Mouse (Mus musculus): Measurements from ENCODE around the gene Gp9. TPM values are rescaled to one million over a fixed set of nuclear protein-coding genes. Genes with fewer than 3 reads are reported as not detected.

Gp9 gene
- polyA plus RNA-seq, 2 experiments, result 1.4 to 2.0 TPM

GRCm38 (mm10) chr6:87774466-87774865, 3.4 kb upstream of the Gp9 start:
- ATAC-seq (ENCODE audit: low FRiP score, low read depth) (no peak), DNase-seq (ENCODE audit: low spot score) (no peak)
- no peaks in the 10 kb centered on the region for H3K36me3 ChIP-seq (ENCODE audit: control insufficient read depth, insufficient read depth, low read length)
- 21% methylated on average over 1 of the region's 1 CpGs for WGBS
- TF ChIP-seq POLR2A (IDR thresholded peaks at IDR 0.05; ENCODE audit: borderline replicate concordance, extremely low read depth, insufficient read depth, insufficient read length), result no peak
- no peak overlapping the region for H3K27ac ChIP-seq (replicated peaks; ENCODE audit: low read depth, low read length)
- H3K4me3 ChIP-seq (replicated peaks; ENCODE audit: low read length), result no peak overlapping the region
- no peaks in the 10 kb centered on the region; the same call in 1 of the 2 replicates for H3K4me1 ChIP-seq (ENCODE audit: control insufficient read depth, insufficient read depth, low read length)
- H3K27me3 ChIP-seq (ENCODE audit: control insufficient read depth, insufficient read depth, low read length), result no peaks in the 10 kb centered on the region
- no peak overlapping the region for H3K4me2 ChIP-seq (replicated peaks; ENCODE audit: low read depth, low read length, severe bottlenecking)
- H3K9ac ChIP-seq (ENCODE audit: low read depth, low read length, severe bottlenecking), result no peak overlapping the region
- H3K9me3 ChIP-seq (ENCODE audit: control insufficient read depth, low read length), result no peaks in the 10 kb centered on the region

DNA sequence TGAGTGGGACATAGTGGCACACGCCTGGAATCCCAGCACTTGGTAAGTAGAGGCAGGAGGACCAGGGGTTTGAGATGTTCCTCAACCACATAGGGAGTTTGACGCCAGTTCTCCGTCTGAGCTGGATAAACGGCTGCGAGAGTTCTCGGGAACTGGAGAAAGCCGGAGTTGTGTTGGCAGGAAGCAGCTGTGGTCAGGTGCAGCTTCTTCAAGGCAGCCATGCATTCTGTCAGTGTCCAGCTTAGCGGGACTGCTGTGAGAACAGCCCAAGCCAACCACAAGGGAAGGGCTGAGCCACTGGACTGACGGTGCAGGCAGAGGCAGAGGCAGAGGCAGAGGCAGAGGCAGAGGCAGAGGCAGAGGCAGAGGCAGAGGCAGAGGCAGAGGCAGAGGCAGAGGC, 3.0 kb upstream of the Gp9 start:
- TF ChIP-seq POLR2A (IDR thresholded peaks at IDR 0.05; ENCODE audit: borderline replicate concordance, extremely low read depth, insufficient read depth, insufficient read length), result no peak
- no peak overlapping the region for H3K9ac ChIP-seq (ENCODE audit: low read depth, low read length, severe bottlenecking)
- H3K9me3 ChIP-seq (ENCODE audit: control insufficient read depth, low read length), result no peaks in the 10 kb centered on the region
- ATAC-seq (ENCODE audit: low FRiP score, low read depth), result no peak
- H3K4me1 ChIP-seq (ENCODE audit: control insufficient read depth, insufficient read depth, low read length), result no peaks in the 10 kb centered on the region; the same call in 1 of the 2 replicates
- no peak overlapping the region for H3K4me3 ChIP-seq (replicated peaks; ENCODE audit: low read length)
- no peak overlapping the region for H3K27ac ChIP-seq (replicated peaks; ENCODE audit: low read depth, low read length)
- no peak overlapping the region for H3K4me2 ChIP-seq (replicated peaks; ENCODE audit: low read depth, low read length, severe bottlenecking)
- no peaks in the 10 kb centered on the region for H3K36me3 ChIP-seq (ENCODE audit: control insufficient read depth, insufficient read depth, low read length)
- DNase-seq (ENCODE audit: low spot score), result no peak
- H3K27me3 ChIP-seq (ENCODE audit: control insufficient read depth, insufficient read depth, low read length), result no peaks in the 10 kb centered on the region
- 81% methylated on average over 9 of the region's 9 CpGs for WGBS

DNA sequence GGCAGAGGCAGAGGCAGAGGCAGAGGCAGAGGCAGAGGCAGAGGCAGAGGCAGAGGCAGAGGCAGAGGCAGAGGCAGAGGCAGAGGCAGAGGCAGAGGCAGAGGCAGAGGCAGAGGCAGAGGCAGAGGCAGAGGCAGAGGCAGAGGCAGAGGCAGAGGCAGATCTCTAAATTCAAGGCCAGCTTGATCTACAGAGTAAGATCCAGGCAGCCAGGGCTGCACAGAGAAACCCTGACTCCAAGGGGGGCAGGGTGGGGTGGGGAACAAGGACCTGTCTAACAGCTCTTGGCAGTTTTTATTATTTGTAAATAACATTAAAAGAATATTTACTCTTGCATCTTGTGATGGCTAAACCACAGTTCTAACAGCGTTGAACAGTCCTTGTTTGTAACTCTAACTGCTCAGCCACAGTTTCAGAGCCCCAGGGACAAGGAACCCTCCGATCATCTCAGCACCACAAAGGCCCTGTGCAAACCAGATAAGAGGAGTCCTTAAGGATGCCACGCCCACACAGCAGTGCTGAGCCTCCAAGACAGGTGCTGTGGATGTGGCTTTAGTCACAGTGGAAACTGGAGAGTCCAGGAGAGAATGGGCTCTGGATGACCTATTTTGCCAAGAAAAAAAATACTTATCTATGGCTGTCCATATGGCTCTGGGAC, 2.2 kb upstream of the Gp9 start:
- no peak overlapping the region for H3K9ac ChIP-seq (ENCODE audit: low read depth, low read length, severe bottlenecking)
- DNase-seq (ENCODE audit: low spot score), result no peak
- H3K4me2 ChIP-seq (replicated peaks; ENCODE audit: low read depth, low read length, severe bottlenecking), result no peak overlapping the region
- no peaks in the 10 kb centered on the region for H3K9me3 ChIP-seq (ENCODE audit: control insufficient read depth, low read length)
- H3K36me3 ChIP-seq (ENCODE audit: control insufficient read depth, insufficient read depth, low read length), result no peaks in the 10 kb centered on the region
- no peak for ATAC-seq (ENCODE audit: low FRiP score, low read depth)
- no peak overlapping the region for H3K4me3 ChIP-seq (replicated peaks; ENCODE audit: low read length)
- WGBS, result 77% methylated on average over 3 of the region's 3 CpGs
- no peak for TF ChIP-seq POLR2A (IDR thresholded peaks at IDR 0.05; ENCODE audit: borderline replicate concordance, extremely low read depth, insufficient read depth, insufficient read length)
- H3K4me1 ChIP-seq (ENCODE audit: control insufficient read depth, insufficient read depth, low read length), result no peaks in the 10 kb centered on the region; the same call in 1 of the 2 replicates
- H3K27ac ChIP-seq (replicated peaks; ENCODE audit: low read depth, low read length), result no peak overlapping the region
- H3K27me3 ChIP-seq (ENCODE audit: control insufficient read depth, insufficient read depth, low read length), result no peaks in the 10 kb centered on the region

- H3K9ac ChIP-seq (ENCODE audit: low read depth, low read length, severe bottlenecking), result no peak overlapping the region
- TF ChIP-seq POLR2A (IDR thresholded peaks at IDR 0.05; ENCODE audit: borderline replicate concordance, extremely low read depth, insufficient read depth, insufficient read length), result no peak
- no peak overlapping the region for H3K4me2 ChIP-seq (replicated peaks; ENCODE audit: low read depth, low read length, severe bottlenecking)
- H3K9me3 ChIP-seq (ENCODE audit: control insufficient read depth, low read length), result no peaks in the 10 kb centered on the region
- WGBS, result 82% methylated on average over 1 of the region's 1 CpGs
- no peak overlapping the region for H3K4me3 ChIP-seq (replicated peaks; ENCODE audit: low read length)
- no peak for DNase-seq (ENCODE audit: low spot score)
- H3K27ac ChIP-seq (replicated peaks; ENCODE audit: low read depth, low read length), result no peak overlapping the region
- H3K36me3 ChIP-seq (ENCODE audit: control insufficient read depth, insufficient read depth, low read length), result no peaks in the 10 kb centered on the region
- no peaks in the 10 kb centered on the region for H3K27me3 ChIP-seq (ENCODE audit: control insufficient read depth, insufficient read depth, low read length)
- H3K4me1 ChIP-seq (ENCODE audit: control insufficient read depth, insufficient read depth, low read length), result no peaks in the 10 kb centered on the region; the same call in 1 of the 2 replicates
- ATAC-seq (ENCODE audit: low FRiP score, low read depth), result no peak
These were observed 1.2 kb upstream of the Gp9 start for GRCm38 (mm10) chr6:87776663-87777062.

DNA sequence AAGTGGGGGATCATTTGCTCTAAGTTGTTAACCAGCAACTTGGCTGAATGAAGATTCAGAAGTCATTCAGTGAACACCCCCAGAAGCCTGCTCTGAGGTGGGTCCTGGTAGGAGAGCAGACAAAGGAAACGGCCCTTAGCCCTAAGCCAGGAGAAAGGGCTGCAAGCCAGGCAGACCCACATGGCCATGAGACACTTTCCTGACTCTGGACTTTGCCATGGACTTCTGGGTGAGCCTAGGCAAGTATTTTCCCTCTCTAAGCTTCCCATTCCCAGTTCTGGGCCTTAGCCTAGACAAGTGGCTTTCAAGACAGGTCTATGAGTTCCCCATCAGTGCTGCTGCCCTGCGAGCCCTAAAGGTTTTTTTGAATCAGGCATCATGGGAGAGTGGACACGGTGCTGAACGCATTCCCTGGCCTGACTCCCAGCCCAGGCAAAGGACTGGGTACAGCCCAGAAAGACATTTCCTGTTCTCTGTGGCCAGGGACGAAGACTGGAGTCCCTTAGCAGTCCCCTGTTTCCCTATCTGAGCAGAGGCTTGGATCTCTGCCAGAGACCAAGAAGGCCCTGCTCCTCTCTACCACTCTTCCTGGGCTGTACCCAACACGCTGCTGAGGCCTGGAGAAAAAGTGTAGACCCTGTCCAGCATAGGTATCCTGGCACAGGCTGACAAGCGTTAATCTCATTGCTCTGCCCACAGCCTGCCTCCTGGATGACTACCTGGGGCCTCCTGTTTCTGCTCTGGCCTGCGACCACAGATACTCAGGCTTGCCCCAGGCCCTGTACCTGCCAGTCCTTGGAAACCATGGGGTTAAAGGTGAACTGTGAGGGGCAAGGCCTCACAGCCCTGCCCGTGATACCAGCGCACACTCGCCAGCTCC, 662 bp downstream of the Gp9 start:
- Histone ChIP-seq H3K4me1 (ENCODE audit: control insufficient read depth, insufficient read depth, low read length) (no peaks in the 10 kb centered on the region; the same call in 1 of the 2 replicates), H3K9me3 (ENCODE audit: control insufficient read depth, low read length) (no peaks in the 10 kb centered on the region), H3K9ac (ENCODE audit: low read depth, low read length, severe bottlenecking) (no peak overlapping the region), H3K4me3 (replicated peaks; ENCODE audit: low read length) (no peak overlapping the region), H3K36me3 (ENCODE audit: control insufficient read depth, insufficient read depth, low read length) (no peaks in the 10 kb centered on the region), H3K27me3 (ENCODE audit: control insufficient read depth, insufficient read depth, low read length) (no peaks in the 10 kb centered on the region), H3K27ac (replicated peaks; ENCODE audit: low read depth, low read length) (no peak overlapping the region), H3K4me2 (replicated peaks; ENCODE audit: low read depth, low read length, severe bottlenecking) (no peak overlapping the region)
- no peak for DNase-seq (ENCODE audit: low spot score)
- no peak for TF ChIP-seq POLR2A (IDR thresholded peaks at IDR 0.05; ENCODE audit: borderline replicate concordance, extremely low read depth, insufficient read depth, insufficient read length)
- WGBS, result 74% methylated on average over 11 of the region's 11 CpGs
- no peak for ATAC-seq (ENCODE audit: low FRiP score, low read depth)

All from limb, embryonic 14.5 days (tissue).